Mouse (Mus musculus) cerebellum, adult 2 months (tissue): ENCODE results near the gene Prkar2b.

Experiments
- CTCF ChIP-seq: fragments of 200-500 bp; IDR thresholded peaks from 2 replicates; pipeline ENCODE4 v1.5.1; 2011; ENCODE audit warnings: low read depth, mild to moderate bottlenecking, control low read depth, low read length, moderate library complexity, borderline replicate concordance; ENCODE audit not compliant: insufficient read depth
- POLR2A ChIP-seq: fragments of 200-500 bp; IDR thresholded peaks from 2 replicates; pipeline ENCODE4 v1.6.1; 2011; ENCODE audit warnings: low read length, control low read depth, borderline replicate concordance; ENCODE audit not compliant: insufficient read depth

- TF ChIP-seq CTCF = no peak
- TF ChIP-seq POLR2A = no peak
Observed at GRCm38 (mm10) chr12:32008728-32009127, 52.4 kb downstream of the Prkar2b start.
